Mouse (Mus musculus) ES-Bruce4 (cell line): Measurements from ENCODE around the gene Calm4.

Experiments used
- CTCF ChIP-seq: IDR thresholded peaks from one replicate; pipeline ENCODE4 v1.8.1; 2011; ENCODE audit warnings: low read depth, low read length
- EP300 ChIP-seq: IDR thresholded peaks from 2 replicates; pipeline ENCODE4 v1.6.1; 2011; ENCODE audit warnings: low read depth, low read length; ENCODE audit not compliant: insufficient read depth

DNA sequence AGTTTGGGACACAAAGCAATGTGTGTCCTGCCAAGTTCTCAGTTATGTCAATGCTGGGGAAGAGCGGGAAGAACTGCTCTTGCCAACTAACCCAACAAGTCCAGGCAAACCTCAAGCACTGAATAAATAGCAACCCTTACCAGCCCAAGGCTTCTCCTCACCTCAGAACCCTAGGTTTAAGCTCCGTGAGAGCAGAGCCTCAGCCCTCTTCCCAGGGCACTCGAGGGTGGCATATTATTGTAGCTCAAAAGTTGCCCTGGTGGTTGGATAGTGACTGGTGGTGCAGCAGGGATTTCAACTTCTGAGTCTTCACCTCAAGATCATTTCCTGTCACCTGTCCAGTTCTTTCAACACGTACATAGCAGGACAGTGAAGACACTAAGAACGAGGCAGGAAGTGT, 6.0 kb upstream of the Calm4 start:
- TF ChIP-seq EP300 (no peak), CTCF (no peak)
